Mouse (Mus musculus) left cerebral cortex, postnatal 4 days (tissue): Measurements from ENCODE around the gene Lmntd2. TPM values are rescaled to one million over a fixed set of nuclear protein-coding genes. Genes with fewer than 3 reads are reported as not detected.

Source experiments
- DNase-seq: peaks from one replicate; pipeline ENCODE4 v3.0.0-alpha.2; 2022
- intact Hi-C: fragments of 180-260 bp; cut with DNase I; formaldehyde crosslinking; loops from one replicate; pipeline ENCODE4 v1.15.1; 2025
- total RNA-seq, 2 experiments: library from RNA; stranded (reverse); gene quantifications; 2 replicates each; pipeline ENCODE4 v1.2.3; 2021

Lmntd2 gene
- total RNA-seq, 2 experiments from 2014 or later, result 0.18 TPM; not detected in 1

- intact Hi-C loops, result no loop called here
- no peak for DNase-seq
Measured at GRCm38 (mm10) chr7:141216894-141217293, 3.0 kb upstream of the Lmntd2 start.

GRCm38 (mm10) chr7:141215880-141216733 is 2.2 kb upstream of the Lmntd2 start:
- DNase-seq, result peak; percentile 50

GRCm38 (mm10) chr7:141215101-141215879 is 1.4 kb upstream of the Lmntd2 start, which contains the start of gene Rassf7:
Gene Rassf7, plus strand, starts transcription at chr7:141215860.
- intact Hi-C loops, result no loop called here
- DNase-seq, result peak; percentile 93

More at GRCm38 (mm10) chr7:141215880-141216733, 2.2 kb upstream of the Lmntd2 start:
- intact Hi-C loops, result no loop called here

- DNase-seq, result no peak
- intact Hi-C loops, result no loop called here
Measured at GRCm38 (mm10) chr7:141214310-141214709, 430 bp upstream of the Lmntd2 start.

- intact Hi-C loops, result no loop called here
- no peak for DNase-seq
Measured at GRCm38 (mm10) chr7:141213133-141213532, 747 bp downstream of the Lmntd2 start.

- DNase-seq, result no peak
- intact Hi-C loops, result no loop called here
Measured at GRCm38 (mm10) chr7:141210606-141211131, 3.2 kb downstream of the Lmntd2 start.

GRCm38 (mm10) chr7:141210137-141210536 is 3.7 kb downstream of the Lmntd2 start:
- DNase-seq, result no peak

GRCm38 (mm10) chr7:141209526-141209925 is 4.4 kb downstream of the Lmntd2 start:
- no peak for DNase-seq
- intact Hi-C loops, result no loop called here

More at GRCm38 (mm10) chr7:141210137-141210536, 3.7 kb downstream of the Lmntd2 start:
- intact Hi-C loops, result no loop called here

GRCm38 (mm10) chr7:141206182-141206937 is 7.5 kb downstream of the Lmntd2 start:
- intact Hi-C loops, result no loop called here
- no peak for DNase-seq

GRCm38 (mm10) chr7:141205504-141205903 is 8.4 kb downstream of the Lmntd2 start:
- DNase-seq, result no peak
- intact Hi-C loops, result no loop called here

GRCm38 (mm10) chr7:141204546-141204945 is 9.3 kb downstream of the Lmntd2 start:
- DNase-seq, result no peak
- intact Hi-C loops, result no loop called here

GRCm38 (mm10) chr7:141198121-141198520 is 15.8 kb downstream of the Lmntd2 start:
- intact Hi-C loops, result no loop called here
- DNase-seq, result no peak

- intact Hi-C loops, result no loop called here
- DNase-seq, result no peak
Measured at GRCm38 (mm10) chr7:141196619-141197282, 17.1 kb downstream of the Lmntd2 start.

GRCm38 (mm10) chr7:141195754-141196153 is 18.1 kb downstream of the Lmntd2 start:
- intact Hi-C loops, result no loop called here
- no peak for DNase-seq

GRCm38 (mm10) chr7:141194830-141195229 is 19.1 kb downstream of the Lmntd2 start:
- intact Hi-C loops, result no loop called here
- DNase-seq, result peak; percentile 93

- DNase-seq, result no peak
- intact Hi-C loops, result no loop called here
Measured at GRCm38 (mm10) chr7:141194409-141194808, 19.5 kb downstream of the Lmntd2 start.

GRCm38 (mm10) chr7:141193948-141194347 is 19.9 kb downstream of the Lmntd2 start, which contains the start of the genes Hras and Lrrc56:
Gene Hras, minus strand, starts transcription at chr7:141194005.
Gene Lrrc56, plus strand, starts transcription at chr7:141194157.
- intact Hi-C loops, result no loop called here

GRCm38 (mm10) chr7:141193348-141193856 is 20.5 kb downstream of the Lmntd2 start:
- DNase-seq, result peak; percentile 32
- intact Hi-C loops, result no loop called here

More at GRCm38 (mm10) chr7:141193948-141194347, 19.9 kb downstream of the Lmntd2 start, which contains the start of the genes Hras and Lrrc56:
- peak; percentile 98 for DNase-seq

- intact Hi-C loops, result no loop called here
- DNase-seq, result no peak
Measured at GRCm38 (mm10) chr7:141192776-141193347, 21.0 kb downstream of the Lmntd2 start.
